Mouse (Mus musculus) adrenal gland, adult (tissue): ENCODE results near the gene Suds3.

Source experiments
- DNase-seq, 2 experiments: peaks; one replicate each; pipeline ENCODE4 v3.0.0; 2022 to 2023; ENCODE audit warnings: low spot score in 1 of 2; ENCODE audit not compliant: inconsistent age in 2 of 2

The Suds3 gene

GRCm38 (mm10) chr5:117115836-117116366 is at the start of gene Suds3:
TSS of gene Suds3 (minus strand) at chr5:117116113.
- peak; percentile 96 to 100 for DNase-seq

- no peak for DNase-seq
Measured at GRCm38 (mm10) chr5:117164923-117165322, 49.0 kb upstream of the Suds3 start.

- no peak for DNase-seq
Measured at GRCm38 (mm10) chr5:117164516-117164915, 48.6 kb upstream of the Suds3 start.

- DNase-seq: no peak
Measured at GRCm38 (mm10) chr5:117163790-117164189, 47.9 kb upstream of the Suds3 start.

GRCm38 (mm10) chr5:117160499-117160898 is 44.6 kb upstream of the Suds3 start:
- peak in 1 of 2 experiments; percentile 58 for DNase-seq

- peak in 1 of 2 experiments; percentile 54 for DNase-seq
Measured at GRCm38 (mm10) chr5:117159805-117160291, 43.9 kb upstream of the Suds3 start.

- DNase-seq: peak; percentile 31 to 65
Measured at GRCm38 (mm10) chr5:117159326-117159725, 43.4 kb upstream of the Suds3 start.

- DNase-seq: peak; percentile 91 to 94
Measured at GRCm38 (mm10) chr5:117158335-117159018, 42.6 kb upstream of the Suds3 start.

- peak in 1 of 2 experiments; percentile 46 for DNase-seq
Measured at GRCm38 (mm10) chr5:117153527-117154091, 37.7 kb upstream of the Suds3 start.

- no peak for DNase-seq
Measured at GRCm38 (mm10) chr5:117152944-117153343, 37.0 kb upstream of the Suds3 start.

- DNase-seq: no peak
Measured at GRCm38 (mm10) chr5:117150068-117150467, 34.2 kb upstream of the Suds3 start.

GRCm38 (mm10) chr5:117149054-117149942 is 33.4 kb upstream of the Suds3 start:
- no peak for DNase-seq

GRCm38 (mm10) chr5:117147187-117148095 is 31.5 kb upstream of the Suds3 start:
- peak in 1 of 2 experiments; percentile 22 for DNase-seq

- DNase-seq: peak in 1 of 2 experiments; percentile 21
Measured at GRCm38 (mm10) chr5:117146165-117146564, 30.3 kb upstream of the Suds3 start.

GRCm38 (mm10) chr5:117143721-117144135 is 27.8 kb upstream of the Suds3 start:
- DNase-seq: peak in 1 of 2 experiments; percentile 75

GRCm38 (mm10) chr5:117140374-117140773 is 24.5 kb upstream of the Suds3 start:
- peak in 1 of 2 experiments; percentile 27 for DNase-seq

- DNase-seq: no peak
Measured at GRCm38 (mm10) chr5:117139822-117140221, 23.9 kb upstream of the Suds3 start.

GRCm38 (mm10) chr5:117138295-117138988 is 22.5 kb upstream of the Suds3 start:
- DNase-seq: peak; percentile 23 to 43

- DNase-seq: no peak
Measured at GRCm38 (mm10) chr5:117137594-117137993, 21.7 kb upstream of the Suds3 start.
